Mouse (Mus musculus): ENCODE results near the gene Ccdc88a. TPM values are rescaled to one million over a fixed set of nuclear protein-coding genes. Genes with fewer than 3 reads are reported as not detected.

The Ccdc88a gene
- polyA plus RNA-seq, 1 experiment: 16.1 TPM

DNA sequence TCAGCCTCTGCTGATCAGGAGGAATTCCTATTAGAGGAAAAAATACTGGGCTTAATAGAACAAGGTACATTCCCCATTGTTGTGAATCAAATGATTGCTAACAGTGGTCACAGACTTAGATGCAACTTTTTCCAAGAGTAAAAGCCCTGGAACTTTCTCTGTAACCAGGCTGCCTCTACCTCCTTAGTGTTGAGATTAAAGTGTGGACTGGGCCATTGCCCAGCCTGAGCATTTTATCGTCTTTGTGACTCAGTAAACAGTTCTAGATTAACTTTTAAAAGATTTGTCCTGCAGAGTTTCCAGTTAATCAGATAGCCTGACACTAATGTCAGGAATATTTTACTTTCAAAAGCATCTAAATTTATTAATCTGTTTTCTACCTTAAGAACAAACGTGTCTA is 173.3 kb downstream of the Ccdc88a start:
- TF ChIP-seq CTCF (IDR thresholded peaks at IDR 0.05; ENCODE audit: control insufficient read depth, insufficient read depth, insufficient replicate concordance, low read depth, low read length): no peak
- no peak for TF ChIP-seq POLR2A (IDR thresholded peaks at IDR 0.05; ENCODE audit: control insufficient read depth, low read depth, low read length)
- H3K36me3 ChIP-seq (ENCODE audit: control insufficient read depth, insufficient read depth, low read length): no peaks in the 10 kb centered on the region; the same call in 1 of the 2 replicates
- H3K27ac ChIP-seq (ENCODE audit: control insufficient read depth, insufficient read depth, low read depth, low read length): no peak overlapping the region
- H3K4me3 ChIP-seq (ENCODE audit: control insufficient read depth, low read depth, low read length): peak overlapping the region; percentile 1; the same call in 1 of the 2 replicates
- no peaks in the 10 kb centered on the region for H3K4me1 ChIP-seq (ENCODE audit: control insufficient read depth, insufficient read depth, low read length)
- H3K27me3 ChIP-seq (ENCODE audit: control insufficient read depth, insufficient read depth, low read length): no peaks in the 10 kb centered on the region

DNA sequence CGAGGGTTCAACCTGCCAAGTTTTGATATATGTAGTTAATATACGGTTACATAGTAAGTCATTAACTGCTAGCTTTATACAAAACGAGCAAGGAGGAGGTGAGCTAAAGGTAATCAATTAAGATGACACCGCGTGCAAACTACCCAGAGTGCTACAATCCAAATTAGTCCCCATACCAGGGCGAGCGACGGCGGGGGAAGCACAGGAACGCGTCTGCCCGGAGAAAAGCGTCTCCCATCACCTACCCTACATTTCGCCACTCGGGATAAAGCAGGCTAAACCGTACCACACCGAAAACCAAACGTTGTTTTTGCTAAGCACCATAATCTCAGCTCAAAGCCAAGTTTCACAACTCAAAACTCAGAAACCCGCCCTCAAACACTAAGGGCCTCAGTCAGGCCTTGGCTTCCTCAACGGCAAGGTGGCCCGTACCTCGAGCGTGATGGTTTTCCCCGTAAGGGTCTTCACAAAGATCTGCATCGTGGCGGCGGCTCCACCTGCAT is 173.8 kb downstream of the Ccdc88a start:
- Histone ChIP-seq H3K27me3 (ENCODE audit: control insufficient read depth, insufficient read depth, low read length) (no peaks in the 10 kb centered on the region), H3K4me3 (ENCODE audit: control insufficient read depth, low read depth, low read length) (peak overlapping the region; percentile 98), H3K27ac (ENCODE audit: control insufficient read depth, insufficient read depth, low read depth, low read length) (peak overlapping the region; percentile 92), H3K36me3 (ENCODE audit: control insufficient read depth, insufficient read depth, low read length) (no peaks in the 10 kb centered on the region; the same call in 1 of the 2 replicates), H3K4me1 (ENCODE audit: control insufficient read depth, insufficient read depth, low read length) (no peaks in the 10 kb centered on the region)
- TF ChIP-seq POLR2A (IDR thresholded peaks at IDR 0.05; ENCODE audit: control insufficient read depth, low read depth, low read length): no peak
- no peak for TF ChIP-seq CTCF (IDR thresholded peaks at IDR 0.05; ENCODE audit: control insufficient read depth, insufficient read depth, insufficient replicate concordance, low read depth, low read length)

DNA sequence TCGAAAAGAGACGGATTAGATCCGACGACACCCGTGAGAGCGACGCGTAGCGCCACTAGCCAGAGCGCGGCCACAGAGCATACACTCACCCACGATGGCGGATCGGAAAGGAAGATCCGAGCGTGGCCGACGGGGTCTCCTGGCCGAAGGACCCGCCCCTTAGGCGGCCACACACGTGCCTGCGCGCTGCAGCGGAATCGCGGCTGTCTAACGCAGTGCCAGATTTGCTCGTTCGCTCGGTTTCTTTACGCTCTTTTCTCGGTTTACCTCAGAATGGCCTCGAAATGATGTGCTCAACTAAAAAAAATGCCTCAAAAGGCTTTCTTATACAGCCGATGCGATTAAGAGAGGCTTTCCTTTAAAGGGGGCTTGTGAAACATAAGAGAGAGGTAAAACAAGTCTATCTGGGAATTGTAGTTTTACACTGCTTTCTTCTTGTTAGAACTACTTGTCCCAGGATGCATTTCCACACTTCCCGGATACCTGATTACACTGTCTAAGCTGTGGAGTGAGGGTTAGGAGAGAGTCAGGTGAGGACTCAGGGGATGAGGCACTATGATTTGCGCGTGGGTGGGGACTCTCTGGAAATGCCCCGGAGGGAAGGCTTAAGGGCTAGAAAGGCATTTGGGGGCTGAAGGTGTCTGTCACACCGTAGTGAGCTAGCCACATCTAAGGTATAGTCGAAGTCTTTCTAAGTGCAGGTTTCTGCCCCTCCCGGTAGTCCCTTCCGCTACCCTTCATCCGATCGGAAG is 174.5 kb downstream of the Ccdc88a start, which contains the start of the genes Clhc1 and Rps27a:
Gene Clhc1 (plus strand): TSS at position 199 of the 752 bp plus-strand sequence.
Gene Rps27a (minus strand): TSS at position 358 of the 752 bp plus-strand sequence.
- Histone ChIP-seq H3K4me3 (ENCODE audit: control insufficient read depth, low read depth, low read length) (peak within 1 kb of the TSS; percentile 98), H3K4me1 (ENCODE audit: control insufficient read depth, insufficient read depth, low read length) (no peaks in the 10 kb centered on the region), H3K27me3 (ENCODE audit: control insufficient read depth, insufficient read depth, low read length) (no peaks in the 10 kb centered on the region), H3K36me3 (ENCODE audit: control insufficient read depth, insufficient read depth, low read length) (no peaks in the 10 kb centered on the region), H3K27ac (ENCODE audit: control insufficient read depth, insufficient read depth, low read depth, low read length) (peak within 1 kb of the TSS; percentile 92)
- no peak for TF ChIP-seq CTCF (IDR thresholded peaks at IDR 0.05; ENCODE audit: control insufficient read depth, insufficient read depth, insufficient replicate concordance, low read depth, low read length)
- TF ChIP-seq POLR2A (IDR thresholded peaks at IDR 0.05; ENCODE audit: control insufficient read depth, low read depth, low read length): peak; percentile 96

DNA sequence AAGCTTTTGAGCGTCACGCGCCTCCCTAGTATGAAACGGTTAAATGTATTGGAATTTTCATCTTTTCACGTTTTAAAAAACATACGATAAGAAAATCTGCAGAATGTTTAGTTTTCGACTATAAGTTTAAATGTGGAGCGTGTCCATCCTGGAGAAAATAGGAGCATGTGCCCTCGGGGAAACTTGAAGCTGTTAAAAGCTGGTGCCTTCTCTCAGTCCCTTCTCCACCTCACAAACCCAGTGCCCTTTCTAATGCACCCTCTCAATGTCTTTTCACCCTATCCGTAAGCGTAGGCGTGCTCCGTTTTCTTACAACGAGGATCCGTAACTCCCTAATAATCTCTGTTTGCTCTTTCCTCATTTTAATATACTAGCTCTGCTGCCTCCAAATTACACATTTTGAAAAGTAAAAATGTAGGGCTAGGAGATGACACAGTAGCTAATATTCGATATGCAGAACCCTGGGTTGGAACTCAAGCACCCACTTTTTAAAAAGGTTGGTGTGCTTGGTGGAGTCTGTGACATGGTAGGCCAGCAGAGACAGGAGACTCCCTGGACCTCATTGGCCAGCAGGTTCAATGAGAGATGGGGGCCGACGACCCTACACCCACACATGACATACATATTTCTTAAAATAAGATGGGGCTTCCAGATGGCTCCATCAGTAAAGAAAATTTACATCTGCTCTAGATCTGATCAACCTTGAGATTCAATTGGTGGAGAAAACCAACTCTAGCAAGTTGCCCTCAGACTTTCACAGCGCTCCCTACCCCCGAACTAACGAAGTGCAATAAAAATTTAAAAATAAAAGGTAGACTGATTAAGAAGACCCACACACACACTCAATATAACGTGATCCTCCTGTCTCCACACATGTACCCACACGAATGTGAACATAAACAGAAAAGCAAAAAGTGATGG is 175.3 kb downstream of the Ccdc88a start:
- Histone ChIP-seq H3K36me3 (ENCODE audit: control insufficient read depth, insufficient read depth, low read length) (no peaks in the 10 kb centered on the region), H3K4me3 (ENCODE audit: control insufficient read depth, low read depth, low read length) (peak overlapping the region; percentile 98), H3K27ac (ENCODE audit: control insufficient read depth, insufficient read depth, low read depth, low read length) (peak overlapping the region; percentile 92), H3K4me1 (ENCODE audit: control insufficient read depth, insufficient read depth, low read length) (no peaks in the 10 kb centered on the region), H3K27me3 (ENCODE audit: control insufficient read depth, insufficient read depth, low read length) (no peaks in the 10 kb centered on the region)
- no peak for TF ChIP-seq CTCF (IDR thresholded peaks at IDR 0.05; ENCODE audit: control insufficient read depth, insufficient read depth, insufficient replicate concordance, low read depth, low read length)
- TF ChIP-seq POLR2A (IDR thresholded peaks at IDR 0.05; ENCODE audit: control insufficient read depth, low read depth, low read length): no peak

GRCm38 (mm10) chr11:29549425-29549778 is 175.9 kb downstream of the Ccdc88a start:
- no peaks in the 10 kb centered on the region for H3K36me3 ChIP-seq (ENCODE audit: control insufficient read depth, insufficient read depth, low read length)
- no peak overlapping the region for H3K27ac ChIP-seq (ENCODE audit: control insufficient read depth, insufficient read depth, low read depth, low read length)
- H3K4me1 ChIP-seq (ENCODE audit: control insufficient read depth, insufficient read depth, low read length): no peaks in the 10 kb centered on the region
- no peak overlapping the region for H3K4me3 ChIP-seq (ENCODE audit: control insufficient read depth, low read depth, low read length)
- no peak for TF ChIP-seq CTCF (IDR thresholded peaks at IDR 0.05; ENCODE audit: control insufficient read depth, insufficient read depth, insufficient replicate concordance, low read depth, low read length)
- TF ChIP-seq POLR2A (IDR thresholded peaks at IDR 0.05; ENCODE audit: control insufficient read depth, low read depth, low read length): no peak
- no peaks in the 10 kb centered on the region for H3K27me3 ChIP-seq (ENCODE audit: control insufficient read depth, insufficient read depth, low read length)

Other genes with a start within 250 kb of the Ccdc88a start
- gene Pnpt1, start 242.9 kb upstream of the Ccdc88a start, polyA plus RNA-seq (2012; rRNA removed): 9.3 and 10.3 TPM in 2 replicates
- 15.8 and 16.0 TPM in 2 replicates for gene Ppp4r3b, start 200.8 kb upstream of the Ccdc88a start, polyA plus RNA-seq (2012; rRNA removed)
- 143 and 145 TPM in 2 replicates for gene Cfap36, start 126.2 kb upstream of the Ccdc88a start, polyA plus RNA-seq (2012; rRNA removed)
- gene Prorsd1, start 141.4 kb downstream of the Ccdc88a start, polyA plus RNA-seq (2012; rRNA removed): 1.1 and 1.3 TPM in 2 replicates
- gene Mtif2, start 152.8 kb downstream of the Ccdc88a start, polyA plus RNA-seq (2012; rRNA removed): 10.4 and 11.9 TPM in 2 replicates
- gene Clhc1, start 174.3 kb downstream of the Ccdc88a start, polyA plus RNA-seq (2012; rRNA removed): 6.8 and 10.8 TPM in 2 replicates
- 88.7 and 95.0 TPM in 2 replicates for gene Rps27a, start 174.5 kb downstream of the Ccdc88a start, polyA plus RNA-seq (2012; rRNA removed)